Mouse (Mus musculus): Measurements from ENCODE around the gene Saal1.

DNA sequence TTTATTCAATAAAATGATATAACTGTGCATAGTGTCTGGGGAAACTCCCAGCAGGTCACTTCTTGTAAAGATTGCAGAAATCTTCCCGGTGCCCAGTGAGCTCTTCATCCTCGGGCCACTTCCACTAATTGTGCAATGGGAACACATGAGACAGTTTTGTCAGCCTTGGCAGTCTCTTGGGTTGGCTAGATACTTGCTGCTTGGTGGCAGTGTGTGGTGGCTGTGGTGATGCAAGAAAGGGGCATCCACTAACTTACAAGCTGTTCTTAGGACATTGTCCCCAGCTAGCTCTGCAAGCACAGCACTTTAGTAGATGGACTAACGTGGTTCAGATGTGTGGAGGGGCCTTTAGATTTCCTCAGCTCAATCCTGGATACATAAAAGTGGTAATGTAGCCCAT, 35.3 kb upstream of the Saal1 start:
- TF ChIP-seq POLR2A (IDR thresholded peaks at IDR 0.05; ENCODE audit: low read depth, low read length) (no peak), CTCF (IDR thresholded peaks at IDR 0.05; ENCODE audit: borderline replicate concordance, insufficient read depth, low read length) (no peak)
